Mouse (Mus musculus): ENCODE results near the gene Slit2. TPM values are rescaled to one million over a fixed set of nuclear protein-coding genes. Genes with fewer than 3 reads are reported as not detected.
A peak's percentile ranks its signal among the peaks of the same experiment; 100 is the strongest.

Gene Slit2
- total and polyA plus RNA-seq, 3 experiments = 1.8 to 4.5 (median 3.3) TPM

DNA sequence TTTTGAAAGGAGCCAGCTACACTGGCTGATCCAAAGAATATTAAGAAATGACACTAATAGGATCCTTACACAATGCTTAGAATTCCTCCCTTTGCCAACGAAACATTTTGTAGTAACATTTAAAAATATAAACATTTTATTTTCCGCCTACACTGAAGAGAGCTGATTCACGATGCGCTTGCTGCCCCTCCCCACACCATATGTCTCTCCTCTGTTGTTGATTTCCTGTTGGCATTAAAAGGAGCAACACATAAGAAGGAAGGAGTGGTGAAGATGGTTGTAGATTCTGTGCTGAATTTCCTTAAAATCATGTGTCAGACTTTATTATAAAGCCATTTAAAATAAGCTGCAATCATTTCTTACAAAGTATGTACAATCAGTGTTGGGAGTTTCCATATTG, 147.0 kb downstream of the Slit2 start:
- Histone ChIP-seq H3K27ac (no peak overlapping the region), H3K36me3 (ENCODE audit: control insufficient read depth, insufficient read depth, low read length) (no peaks in the 10 kb centered on the region), H3K9ac (ENCODE audit: low read depth, low read length) (no peak overlapping the region), H3K4me1 (ENCODE audit: control insufficient read depth, insufficient read depth, low read length) (no peaks in the 10 kb centered on the region), H3K4me3 (no peak overlapping the region), H3K79me2 (replicated peaks; ENCODE audit: control insufficient read depth, insufficient read depth, low read length) (no peaks in the 10 kb centered on the region), H3K27me3 (ENCODE audit: control insufficient read depth, insufficient read depth, low read length) (no peaks in the 10 kb centered on the region)
- TF ChIP-seq CTCF (IDR thresholded peaks at IDR 0.05) (no peak), POLR2A (IDR thresholded peaks at IDR 0.05; ENCODE audit: insufficient read depth, low read depth, low read length) (no peak), EP300 (IDR thresholded peaks at IDR 0.05; ENCODE audit: insufficient read depth, low read depth, low read length) (no peak)
- WGBS = 81% methylated on average over 4 of the region's 4 CpGs
- intact Hi-C loops (cut with DNase I) = loop anchor here (5.0 to 10.0 kb wide), 2 partner anchors 107 to 1685 kb away; no protein-coding TSS in a partner anchor
- DNase-seq = no peak

- Histone ChIP-seq H3K36me3 (ENCODE audit: control insufficient read depth, insufficient read depth, low read length) (no peaks in the 10 kb centered on the region), H3K4me3 (no peak overlapping the region), H3K27me3 (ENCODE audit: control insufficient read depth, insufficient read depth, low read length) (no peaks in the 10 kb centered on the region), H3K27ac (no peak overlapping the region), H3K9ac (ENCODE audit: low read depth, low read length) (no peak overlapping the region), H3K79me2 (replicated peaks; ENCODE audit: control insufficient read depth, insufficient read depth, low read length) (no peaks in the 10 kb centered on the region), H3K4me1 (ENCODE audit: control insufficient read depth, insufficient read depth, low read length) (no peaks in the 10 kb centered on the region)
- no peak for DNase-seq
- intact Hi-C loops (cut with DNase I) = loop anchor here (10.0 kb wide), 1 partner anchor 1692 kb away; no protein-coding TSS in a partner anchor
- WGBS = 16% methylated on average over 3 of the region's 3 CpGs
- TF ChIP-seq POLR2A (IDR thresholded peaks at IDR 0.05; ENCODE audit: insufficient read depth, low read depth, low read length) = no peak
- TF ChIP-seq CTCF (IDR thresholded peaks at IDR 0.05) = peak; percentile 68
- TF ChIP-seq EP300 (IDR thresholded peaks at IDR 0.05; ENCODE audit: insufficient read depth, low read depth, low read length) = no peak
Observed at GRCm38 (mm10) chr5:48136571-48136970, 153.6 kb downstream of the Slit2 start.

GRCm38 (mm10) chr5:48138849-48139487, 156.0 kb downstream of the Slit2 start:
- no peaks in the 10 kb centered on the region for H3K36me3 ChIP-seq (ENCODE audit: control insufficient read depth, insufficient read depth, low read length)
- H3K27ac ChIP-seq = no peak overlapping the region
- intact Hi-C loops (cut with DNase I) = loop anchor here (1.0 to 10.0 kb wide), 2 partner anchors 102 to 1694 kb away; no protein-coding TSS in a partner anchor
- H3K4me1 ChIP-seq (ENCODE audit: control insufficient read depth, insufficient read depth, low read length) = no peaks in the 10 kb centered on the region
- TF ChIP-seq CTCF (IDR thresholded peaks at IDR 0.05) (peak; percentile 47), EP300 (IDR thresholded peaks at IDR 0.05; ENCODE audit: insufficient read depth, low read depth, low read length) (no peak)
- no peaks in the 10 kb centered on the region for H3K79me2 ChIP-seq (replicated peaks; ENCODE audit: control insufficient read depth, insufficient read depth, low read length)
- WGBS = 28% methylated on average over 8 of the region's 8 CpGs
- no peak overlapping the region for H3K9ac ChIP-seq (ENCODE audit: low read depth, low read length)
- no peak overlapping the region for H3K4me3 ChIP-seq
- DNase-seq = no peak
- H3K27me3 ChIP-seq (ENCODE audit: control insufficient read depth, insufficient read depth, low read length) = no peaks in the 10 kb centered on the region

- Histone ChIP-seq H3K79me2 (replicated peaks; ENCODE audit: control insufficient read depth, insufficient read depth, low read length) (no peaks in the 10 kb centered on the region), H3K4me3 (no peak overlapping the region), H3K27me3 (ENCODE audit: control insufficient read depth, insufficient read depth, low read length) (no peaks in the 10 kb centered on the region), H3K4me1 (ENCODE audit: control insufficient read depth, insufficient read depth, low read length) (no peaks in the 10 kb centered on the region), H3K9ac (ENCODE audit: low read depth, low read length) (no peak overlapping the region), H3K36me3 (ENCODE audit: control insufficient read depth, insufficient read depth, low read length) (no peaks in the 10 kb centered on the region), H3K27ac (no peak overlapping the region)
- no peak for DNase-seq
- 61% methylated on average over 6 of the region's 6 CpGs for WGBS
- intact Hi-C loops (cut with DNase I) = loop anchor here (1.0 to 10.0 kb wide), 2 partner anchors 102 to 1695 kb away; no protein-coding TSS in a partner anchor
- TF ChIP-seq CTCF (IDR thresholded peaks at IDR 0.05) = no peak
- no peak for TF ChIP-seq EP300 (IDR thresholded peaks at IDR 0.05; ENCODE audit: insufficient read depth, low read depth, low read length)
- no peak for TF ChIP-seq POLR2A (IDR thresholded peaks at IDR 0.05; ENCODE audit: insufficient read depth, low read depth, low read length)
Observed at GRCm38 (mm10) chr5:48139488-48139862, 156.5 kb downstream of the Slit2 start.

- WGBS = 62% methylated on average over 2 of the region's 2 CpGs
- H3K27me3 ChIP-seq (ENCODE audit: control insufficient read depth, insufficient read depth, low read length) = no peaks in the 10 kb centered on the region
- H3K9ac ChIP-seq (ENCODE audit: low read depth, low read length) = no peak overlapping the region
- TF ChIP-seq EP300 (IDR thresholded peaks at IDR 0.05; ENCODE audit: insufficient read depth, low read depth, low read length) (no peak), CTCF (IDR thresholded peaks at IDR 0.05) (no peak), POLR2A (IDR thresholded peaks at IDR 0.05; ENCODE audit: insufficient read depth, low read depth, low read length) (no peak)
- H3K4me1 ChIP-seq (ENCODE audit: control insufficient read depth, insufficient read depth, low read length) = no peaks in the 10 kb centered on the region
- no peaks in the 10 kb centered on the region for H3K79me2 ChIP-seq (replicated peaks; ENCODE audit: control insufficient read depth, insufficient read depth, low read length)
- intact Hi-C loops (cut with DNase I) = no loop called here
- DNase-seq = no peak
- H3K4me3 ChIP-seq = no peak overlapping the region
- H3K27ac ChIP-seq = no peak overlapping the region
- H3K36me3 ChIP-seq (ENCODE audit: control insufficient read depth, insufficient read depth, low read length) = no peaks in the 10 kb centered on the region
Observed at GRCm38 (mm10) chr5:48146082-48146481, 163.1 kb downstream of the Slit2 start.

DNA sequence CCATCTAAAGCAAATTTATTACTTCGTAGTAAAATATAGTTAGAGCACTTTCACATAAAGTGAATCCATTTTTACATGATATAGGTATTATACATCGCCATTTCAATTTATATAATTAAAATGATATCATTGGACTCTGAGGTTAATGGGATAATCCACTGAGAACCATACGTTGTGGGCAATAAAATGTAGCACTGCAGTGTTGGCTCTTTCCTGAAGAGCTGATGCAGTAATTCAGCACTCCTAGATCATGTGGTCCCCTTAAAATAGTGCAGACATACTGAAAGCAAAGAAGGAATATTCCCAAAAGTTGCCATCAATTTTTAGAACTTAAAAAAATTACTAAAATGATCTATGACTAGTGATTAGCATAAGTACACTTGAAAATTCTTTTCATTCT, 177.9 kb downstream of the Slit2 start:
- Histone ChIP-seq H3K27ac (no peak overlapping the region), H3K9ac (ENCODE audit: low read depth, low read length) (no peak overlapping the region), H3K79me2 (replicated peaks; ENCODE audit: control insufficient read depth, insufficient read depth, low read length) (no peaks in the 10 kb centered on the region), H3K36me3 (ENCODE audit: control insufficient read depth, insufficient read depth, low read length) (no peaks in the 10 kb centered on the region), H3K4me3 (no peak overlapping the region), H3K4me1 (ENCODE audit: control insufficient read depth, insufficient read depth, low read length) (no peaks in the 10 kb centered on the region), H3K27me3 (ENCODE audit: control insufficient read depth, insufficient read depth, low read length) (no peaks in the 10 kb centered on the region)
- TF ChIP-seq CTCF (IDR thresholded peaks at IDR 0.05) = no peak
- no peak for TF ChIP-seq POLR2A (IDR thresholded peaks at IDR 0.05; ENCODE audit: insufficient read depth, low read depth, low read length)
- WGBS = 79% methylated on average over 3 of the region's 3 CpGs
- DNase-seq = no peak
- intact Hi-C loops (cut with DNase I) = no loop called here

Measured in heart, adult 2 months (tissue).